Mouse (Mus musculus) gastrocnemius, postnatal 14 days (tissue): ENCODE results near the gene Dock10. TPM values are rescaled to one million over a fixed set of nuclear protein-coding genes. Genes with fewer than 3 reads are reported as not detected.
"Not testable (repeated sequence)": the region's sequence is repeated elsewhere in the genome, so short reads cannot be mapped to it uniquely, and the experiment has no call there.

Experiments
- DNase-seq: peaks from one replicate; pipeline ENCODE4 v3.0.0; 2021; ENCODE audit warnings: mixed read lengths
- intact Hi-C: fragments of 180-260 bp; cut with DNase I; formaldehyde crosslinking; loops from one replicate; pipeline ENCODE4 v1.15.1; 2025; ENCODE audit warnings: low total_unique reads
- long read RNA-seq, 2 experiments: library from polyadenylated mRNA; stranded (forward); transcript quantifications; one replicate each; pipeline ENCODE4 v2.0.0; 2021
- total RNA-seq, 2 experiments: library from RNA; stranded (reverse); gene quantifications; 2 replicates each; pipeline ENCODE4 v1.2.3; 2021

Gene Dock10
- 1 to 10 TPM; 7.3 to 8.0 TPM for total RNA-seq
- long read RNA-seq, experiment 1, partial matches to known transcripts: 0 of 1 reads
- long read RNA-seq, experiment 1, other reads (novel, unspliced or antisense): 0 of 1 reads
- long read RNA-seq, experiment 2, partial matches to known transcripts: 0 of 1 reads
- long read RNA-seq, experiment 2, other reads (novel, unspliced or antisense): 1 of 1 reads

- peak; percentile 56 for DNase-seq
- intact Hi-C loops: no loop called here
Measured at GRCm38 (mm10) chr1:80757977-80758797, at the start of gene Dock10. TSS of gene Dock10 (minus strand) at chr1:80758527.

GRCm38 (mm10) chr1:80806835-80807398 is 48.6 kb upstream of the Dock10 start:
- intact Hi-C loops: no loop called here
- DNase-seq: no peak

DNA sequence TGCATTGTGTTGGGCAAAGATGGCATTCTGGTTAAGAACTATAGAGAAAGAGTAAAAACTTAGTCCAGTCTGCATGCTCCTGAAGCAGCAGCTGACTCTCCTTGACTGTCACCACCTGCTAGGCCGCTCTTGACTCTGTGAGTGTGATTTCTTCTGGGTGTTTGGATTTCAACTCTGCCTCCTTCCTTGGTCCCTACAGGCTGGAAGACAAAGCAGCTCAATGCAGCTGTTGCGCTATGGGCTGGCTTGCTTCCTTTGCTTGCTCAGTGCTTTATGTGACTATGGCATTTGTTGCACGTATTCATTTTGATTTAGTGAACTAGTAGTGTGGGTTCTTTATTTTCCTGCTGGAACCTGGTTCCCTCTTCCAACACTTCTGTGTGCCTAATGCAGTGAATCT is 43.7 kb upstream of the Dock10 start:
- intact Hi-C loops: no loop called here
- no peak for DNase-seq

GRCm38 (mm10) chr1:80785066-80785779 is 26.9 kb upstream of the Dock10 start:
- intact Hi-C loops: no loop called here
- DNase-seq: no peak

- intact Hi-C loops: no loop called here
- no peak for DNase-seq
Measured at GRCm38 (mm10) chr1:80784155-80784554, 25.8 kb upstream of the Dock10 start.

DNA sequence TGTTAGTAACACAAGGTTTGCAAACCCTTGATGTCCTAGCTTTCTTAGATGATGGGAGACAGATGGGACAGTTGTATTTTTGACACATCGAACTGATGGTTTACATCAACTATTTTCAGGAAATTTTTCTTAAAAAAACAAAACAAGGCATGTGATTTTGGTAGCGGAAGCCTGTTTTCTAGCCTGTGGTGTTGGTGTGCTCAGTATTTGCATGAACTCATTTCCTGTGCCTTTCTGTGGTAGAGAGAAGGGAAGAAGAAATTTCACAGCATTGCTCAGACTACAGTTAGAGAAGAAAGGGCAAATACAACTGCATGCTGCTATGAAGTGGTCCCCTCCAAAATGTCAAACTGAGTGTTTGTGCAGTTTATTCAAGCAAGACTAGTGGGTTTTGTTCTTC is 7.2 kb upstream of the Dock10 start:
- no peak for DNase-seq
- intact Hi-C loops: no loop called here

DNA sequence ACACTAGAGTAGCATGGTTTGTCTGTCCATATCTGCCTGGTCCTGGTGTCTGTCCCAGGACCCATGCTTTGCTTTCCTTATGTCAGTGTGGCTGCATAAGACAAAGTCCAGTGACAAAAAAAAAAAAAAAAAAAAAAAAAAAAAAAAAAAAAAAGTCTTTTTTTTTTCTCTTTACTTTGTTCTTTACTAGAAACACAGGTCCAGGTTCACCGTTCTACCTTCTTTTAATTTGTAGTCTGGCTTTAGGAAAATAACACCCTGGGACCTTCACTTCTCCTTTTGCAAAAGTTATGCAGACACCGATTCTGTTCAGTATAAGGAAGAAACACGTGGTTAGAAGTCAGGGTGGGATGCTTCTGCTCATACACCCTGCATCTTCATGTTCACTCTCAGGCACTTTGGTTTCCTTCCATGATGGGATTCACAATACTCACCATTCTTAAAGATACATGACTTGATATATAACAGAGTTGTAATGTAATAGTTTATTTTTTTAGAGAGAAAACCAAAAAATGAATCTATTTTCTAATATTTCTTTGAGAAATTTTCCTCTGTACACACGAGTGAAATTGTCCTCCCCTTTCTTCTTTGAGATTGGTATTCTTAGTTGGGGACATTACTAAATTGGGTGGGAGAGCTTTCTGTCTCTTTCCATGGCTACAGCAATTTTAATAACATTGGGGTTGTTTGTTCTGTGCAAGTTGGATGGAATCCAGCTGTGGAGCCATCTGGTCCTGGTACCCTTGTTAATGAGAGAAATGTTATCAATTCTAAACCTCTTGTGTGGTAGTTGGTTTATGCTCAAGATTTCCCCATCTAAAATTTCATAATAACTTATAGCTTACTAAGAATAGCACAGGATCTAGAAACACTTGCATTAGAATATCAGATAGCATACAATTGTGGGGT is 5.0 kb upstream of the Dock10 start:
- intact Hi-C loops: no loop called here

GRCm38 (mm10) chr1:80758798-80759184 is 464 bp upstream of the Dock10 start:
- no peak for DNase-seq
- intact Hi-C loops: no loop called here

More for the DNA sequence above, 5.0 kb upstream of the Dock10 start:
- DNase-seq: no peak

DNA sequence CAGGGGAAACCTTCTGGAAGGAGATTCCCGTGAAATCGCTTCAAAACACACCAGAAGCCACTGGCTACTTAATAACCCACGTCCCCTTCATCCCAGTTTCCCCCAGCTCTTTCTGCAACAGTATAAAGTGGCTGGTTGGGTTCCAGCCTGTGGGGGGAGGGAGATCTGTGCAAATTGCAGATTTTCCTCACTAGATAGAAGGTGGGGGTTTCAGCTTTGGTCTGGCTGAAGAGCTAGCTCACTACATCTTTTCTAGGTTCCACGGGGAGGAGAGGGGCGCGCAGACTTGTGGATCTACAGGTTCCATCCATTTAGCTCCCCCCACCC is 714 bp downstream of the Dock10 start:
- DNase-seq: peak; percentile 4
- intact Hi-C loops: no loop called here

DNA sequence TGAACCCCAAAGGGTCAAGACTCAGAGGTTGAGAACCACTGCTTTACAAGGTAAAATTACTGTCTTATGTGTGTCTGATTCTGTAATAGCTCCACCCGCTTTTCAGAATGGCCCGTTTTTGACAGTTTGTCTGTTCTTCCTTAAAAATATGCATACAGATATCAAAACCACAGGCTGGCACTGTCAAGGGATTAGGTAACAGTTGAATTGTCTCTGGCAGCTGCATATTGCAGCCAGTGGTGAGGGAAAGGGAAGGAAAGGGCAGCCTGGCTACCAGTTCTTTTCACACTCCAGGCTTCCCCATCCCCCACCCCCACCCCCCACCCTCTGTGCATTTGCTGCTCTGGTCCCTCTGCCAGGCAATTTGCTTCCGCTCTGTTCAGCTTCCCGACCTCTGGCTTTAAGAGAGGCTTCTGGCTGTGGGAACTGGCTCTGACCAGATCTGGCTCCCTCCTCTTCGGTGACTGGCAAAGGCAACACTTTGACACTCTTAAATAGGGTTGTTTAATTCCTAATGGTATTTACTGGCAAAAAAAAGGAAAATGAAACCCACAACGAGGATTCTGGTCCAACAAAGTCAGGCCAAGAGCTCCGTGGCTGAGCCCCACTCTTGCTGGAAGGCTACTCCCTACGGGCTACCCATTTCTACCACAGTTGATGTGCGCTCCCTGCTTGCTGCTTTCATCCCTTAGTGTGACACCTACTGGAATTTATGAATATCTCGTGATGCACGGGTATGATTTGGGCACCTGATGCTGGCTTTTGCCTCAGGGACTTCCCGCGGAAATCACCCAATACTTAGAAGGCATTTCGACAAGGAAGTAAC is 1.3 kb downstream of the Dock10 start:
- peak; percentile 7 for DNase-seq
- intact Hi-C loops: no loop called here

GRCm38 (mm10) chr1:80756060-80756439 is 2.3 kb downstream of the Dock10 start:
- no peak for DNase-seq
- intact Hi-C loops: no loop called here

DNA sequence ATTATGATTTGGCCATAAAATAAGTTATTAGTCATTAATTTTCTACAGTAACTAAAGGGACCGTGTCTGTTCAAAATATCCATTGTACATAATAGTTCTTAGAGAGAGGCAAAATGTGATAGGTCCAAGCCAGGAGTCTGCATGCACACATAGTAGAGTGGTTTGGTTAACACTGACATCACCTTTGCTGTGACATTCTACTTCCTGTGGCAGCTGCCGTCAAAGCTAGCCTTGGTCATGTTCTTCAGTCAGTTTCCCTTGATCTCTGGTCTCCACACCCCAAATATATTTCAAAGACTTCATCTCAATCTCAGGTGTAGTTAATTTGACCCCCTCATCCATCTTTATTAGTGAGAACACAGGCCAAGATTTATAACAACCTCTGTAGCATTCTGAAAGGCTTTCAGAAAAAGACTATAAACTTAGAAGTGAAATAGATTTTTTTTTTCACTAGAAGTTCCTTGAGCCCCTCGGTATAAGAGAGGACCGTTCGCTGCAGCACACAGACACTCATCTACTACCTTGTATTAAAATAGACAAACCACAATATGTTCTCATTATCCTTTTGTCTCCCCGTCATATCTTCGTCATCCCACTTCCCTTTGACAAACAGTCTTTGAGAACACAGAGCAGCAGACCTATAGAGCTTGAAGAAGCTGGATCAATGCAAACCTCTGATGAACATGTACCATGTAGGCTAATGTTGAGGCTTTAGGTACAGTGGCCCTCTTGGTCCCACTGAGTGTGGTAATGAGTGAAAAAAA is 2.8 kb downstream of the Dock10 start:
- intact Hi-C loops: no loop called here
- DNase-seq: no peak

- DNase-seq, intact Hi-C loops: not testable (repeated sequence)
Measured at GRCm38 (mm10) chr1:80749122-80749521, 9.2 kb downstream of the Dock10 start.

DNA sequence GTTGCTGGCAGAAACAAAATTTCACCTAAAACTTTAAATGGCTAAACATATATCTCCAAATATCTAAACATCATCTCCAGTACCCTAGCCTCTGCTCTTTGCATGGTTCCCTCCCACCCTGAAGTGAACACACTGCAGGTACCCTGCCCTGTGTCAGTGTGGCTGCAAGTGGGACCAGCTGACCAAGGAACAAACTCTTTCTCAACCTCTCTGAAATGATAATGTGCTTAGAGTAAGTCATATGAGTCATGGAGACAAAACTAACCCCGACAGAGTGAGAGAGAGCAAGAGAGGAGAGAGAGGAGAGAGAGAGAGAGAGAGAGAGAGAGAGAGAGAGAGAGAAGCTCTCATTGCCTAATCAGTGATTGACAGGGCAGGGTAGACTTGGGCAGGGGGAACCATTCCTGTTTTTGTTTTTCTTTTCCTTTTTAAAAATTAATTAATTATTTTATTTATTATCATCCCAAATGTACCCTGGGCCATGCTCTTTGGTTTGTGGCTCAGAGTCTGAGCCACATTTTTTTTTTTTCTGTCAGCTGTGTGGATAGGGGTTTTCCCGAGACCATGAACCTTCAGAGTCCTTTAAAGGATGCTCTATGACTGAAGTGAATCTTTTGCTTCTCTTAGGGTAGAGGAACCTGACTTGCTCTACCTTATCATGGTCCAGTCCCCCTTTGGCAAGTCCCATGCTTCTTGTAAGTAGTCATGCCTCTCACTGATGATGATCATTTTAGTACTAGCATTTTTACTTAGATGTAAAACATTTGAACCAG is 11.4 kb downstream of the Dock10 start:
- intact Hi-C loops: no loop called here
- no peak for DNase-seq

DNA sequence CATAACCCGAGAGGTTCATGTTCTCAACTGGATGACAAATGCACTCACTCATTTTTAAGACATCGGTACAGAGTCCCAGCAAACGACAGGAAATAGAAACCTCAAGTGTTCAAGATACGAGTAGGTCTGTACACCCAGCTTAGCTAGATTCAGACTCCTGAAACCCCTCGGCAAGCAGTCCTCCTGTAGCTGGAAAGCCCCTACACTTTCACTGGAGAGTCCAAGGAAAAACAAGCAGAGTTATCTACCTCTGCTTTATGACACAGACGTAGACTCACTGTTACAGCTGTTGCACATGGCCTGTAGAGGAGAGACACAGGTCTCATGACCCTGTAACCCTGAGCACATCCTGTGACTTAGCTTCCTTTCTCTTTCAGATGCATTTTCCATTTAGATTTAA is 12.1 kb downstream of the Dock10 start:
- no peak for DNase-seq
- intact Hi-C loops: no loop called here

DNA sequence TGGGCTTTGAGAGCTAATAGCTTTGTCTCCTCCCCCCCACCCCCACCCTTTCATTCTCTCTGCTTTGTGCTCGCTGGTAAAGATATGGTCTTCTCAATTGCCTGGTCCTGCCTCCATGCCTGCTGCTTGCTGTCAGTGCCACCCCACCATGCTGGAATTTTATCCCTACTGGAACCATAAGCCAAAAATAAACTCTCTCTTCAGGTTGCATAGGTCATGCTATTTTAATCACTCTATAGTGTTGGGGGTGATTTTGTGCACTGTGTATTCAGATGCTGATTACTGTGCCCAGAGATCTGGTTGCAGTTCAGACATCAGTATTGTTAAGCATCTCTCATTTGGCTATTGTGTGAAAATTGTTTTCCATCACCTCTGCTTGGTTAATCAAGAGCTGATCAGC is 18.9 kb downstream of the Dock10 start:
- intact Hi-C loops: no loop called here

GRCm38 (mm10) chr1:80737812-80738391 is 20.4 kb downstream of the Dock10 start:
- intact Hi-C loops: no loop called here
- DNase-seq: no peak

More for the DNA sequence above, 18.9 kb downstream of the Dock10 start:
- DNase-seq: no peak
